Mouse (Mus musculus) adipose tissue, adult 10 weeks (tissue): Measurements from ENCODE around the gene Birc5. TPM values are rescaled to one million over a fixed set of nuclear protein-coding genes. Genes with fewer than 3 reads are reported as not detected.

Source experiments
- polyA plus RNA-seq: library from polyadenylated mRNA; stranded (reverse); fragments of 350-450 nt; fragmentation: Illumina TruSeq; extraction: RNeasy Lipid Tissue Mini Kit (QIAGEN cat#74804); gene quantifications from one replicate; pipeline ENCODE4 v1.2.3, GENCODE M21; 2014; ENCODE audit warnings: low read depth, low replicate concordance

Birc5 gene
- polyA plus RNA-seq, result 4.9 TPM

DNA sequence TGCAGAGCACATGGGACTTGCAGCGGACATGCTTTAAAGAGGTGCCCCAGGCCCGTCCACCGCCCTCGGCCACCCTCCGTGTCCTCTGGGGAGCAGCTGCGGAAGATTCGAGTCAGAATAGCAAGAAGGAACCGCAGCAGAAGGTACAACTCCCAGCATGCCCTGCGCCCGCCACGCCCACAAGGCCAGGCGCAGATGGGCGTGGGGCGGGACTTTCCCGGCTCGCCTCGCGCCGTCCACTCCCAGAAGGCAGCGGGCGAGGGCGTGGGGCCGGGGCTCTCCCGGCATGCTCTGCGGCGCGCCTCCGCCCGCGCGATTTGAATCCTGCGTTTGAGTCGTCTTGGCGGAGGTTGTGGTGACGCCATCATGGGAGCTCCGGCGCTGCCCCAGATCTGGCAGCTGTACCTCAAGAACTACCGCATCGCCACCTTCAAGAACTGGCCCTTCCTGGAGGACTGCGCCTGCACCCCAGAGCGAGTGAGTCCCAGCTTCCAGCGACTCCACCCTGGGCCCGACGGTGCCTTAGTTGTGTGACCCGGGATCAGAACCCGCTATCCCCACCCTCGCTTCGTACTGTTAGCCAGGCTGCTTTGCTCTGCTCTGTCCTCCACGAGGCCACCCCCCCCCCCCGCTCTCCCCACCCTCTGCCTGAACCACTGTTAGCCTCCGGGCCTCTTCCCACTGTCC, at the start of gene Birc5:
TSS of gene Birc5 (plus strand) at position 267 of the 687 bp plus-strand sequence.

DNA sequence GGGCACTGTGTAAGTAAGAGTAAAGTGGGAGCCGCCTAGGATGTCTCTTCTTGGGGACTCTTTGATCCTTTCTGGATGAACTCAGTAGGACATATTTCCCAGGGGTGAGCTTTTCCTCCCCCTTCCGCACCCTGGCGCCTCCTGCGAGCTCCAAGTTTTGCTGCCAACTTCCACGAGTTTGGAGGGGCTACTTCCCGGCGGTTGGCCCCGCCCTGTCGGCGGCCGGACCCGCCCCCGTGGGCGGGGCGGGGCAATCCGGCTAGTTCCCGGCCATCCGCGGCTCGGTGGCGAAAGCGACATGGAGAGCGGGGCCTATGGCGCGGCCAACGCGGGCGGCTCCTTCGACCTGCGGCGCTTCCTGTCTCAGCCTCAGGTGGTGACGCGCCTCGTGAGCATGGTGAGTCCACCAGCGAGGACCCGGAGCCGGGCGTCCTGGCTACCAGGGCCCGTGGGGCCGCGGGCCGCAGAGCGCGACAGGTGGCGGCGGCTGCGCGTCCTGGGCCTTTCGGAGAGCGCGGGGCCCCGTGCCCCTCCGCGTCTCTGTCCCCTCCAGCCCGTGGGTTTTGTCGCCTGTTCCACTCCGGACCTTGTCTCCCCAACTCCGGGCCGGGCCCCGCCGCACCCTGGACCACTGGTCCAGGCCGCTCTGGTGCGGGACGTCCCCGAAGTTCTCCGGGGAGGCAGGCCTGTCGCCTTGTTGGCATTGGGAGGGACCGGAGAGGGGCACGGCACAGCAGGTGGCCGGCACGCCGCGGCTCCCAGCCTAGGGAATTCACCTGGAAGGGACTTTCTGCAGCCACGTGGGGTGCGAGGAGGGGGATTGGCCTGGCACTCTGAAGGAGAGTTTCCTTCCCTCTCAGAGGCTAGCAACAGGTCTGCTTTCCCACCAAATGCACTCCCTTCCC, 39.4 kb upstream of the Birc5 start, which contains the start of the genes Gm20708 and Syngr2:
TSS of gene Gm20708 (plus strand) at position 262 of the 905 bp plus-strand sequence.
TSS of gene Syngr2 (plus strand) at position 262 of the 905 bp plus-strand sequence.

DNA sequence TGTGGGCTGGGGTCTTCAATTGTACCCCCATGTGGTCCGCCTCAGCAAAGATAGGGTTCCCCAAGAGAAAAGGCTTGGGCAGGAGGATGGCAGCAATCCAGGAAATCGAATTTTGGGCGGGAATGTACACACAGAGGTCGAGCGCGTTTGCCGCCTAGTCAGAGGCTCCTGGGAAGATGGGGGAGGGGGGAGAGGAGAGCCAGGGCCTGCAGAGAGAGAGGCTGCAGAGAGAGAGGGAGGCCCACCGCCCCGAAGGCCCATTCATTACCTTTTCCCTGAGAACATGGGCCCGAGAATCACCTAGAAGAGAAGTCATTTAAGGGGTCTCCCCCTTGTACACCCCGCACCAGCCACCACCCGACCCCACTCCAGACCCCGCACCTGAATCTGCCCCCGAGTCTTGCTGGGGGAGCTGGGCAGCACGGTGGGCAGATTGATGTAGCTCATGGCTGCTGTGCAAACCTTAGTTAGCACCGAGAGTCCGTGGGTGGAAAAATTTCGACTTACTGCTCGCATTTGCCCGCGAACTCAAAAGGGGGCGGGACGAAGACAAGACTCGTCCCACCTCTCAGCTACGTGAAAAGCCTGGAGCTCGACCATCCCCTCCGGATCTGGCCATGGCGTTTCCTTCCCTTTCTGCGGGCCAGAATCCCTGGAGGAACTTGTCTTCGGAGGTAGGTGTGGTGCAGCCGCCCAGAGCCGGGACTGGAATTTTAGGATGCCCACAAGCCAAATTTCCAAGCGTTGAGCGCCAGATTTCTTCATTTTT, 23.5 kb upstream of the Birc5 start, which contains the start of the genes Afmid and Tk1:
TSS of gene Afmid (plus strand) at position 592 of the 769 bp plus-strand sequence.
TSS of gene Tk1 (minus strand) at position 760 of the 769 bp plus-strand sequence.

DNA sequence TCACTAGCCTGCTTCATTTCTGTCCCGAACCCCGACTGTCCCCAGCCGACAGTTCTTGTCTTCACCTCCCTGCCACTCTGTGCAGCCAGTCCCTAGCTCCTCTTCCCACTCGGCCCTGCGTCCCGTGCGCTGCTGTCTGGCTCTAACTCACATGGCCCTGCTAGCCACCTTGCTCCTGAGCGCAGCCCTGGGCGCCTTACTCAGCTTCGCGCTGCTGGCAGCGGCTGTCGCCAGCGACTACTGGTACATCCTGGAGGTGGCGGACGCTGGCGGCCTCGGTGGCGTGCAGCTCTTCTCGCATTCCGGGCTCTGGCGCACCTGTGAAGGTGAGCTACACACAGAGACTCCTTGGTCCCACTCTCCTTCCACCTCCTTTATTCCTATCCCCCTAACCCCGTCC, 11.6 kb downstream of the Birc5 start, which contains the start of gene Tmem235:
TSS of gene Tmem235 (plus strand) at position 152 of the 400 bp plus-strand sequence.

DNA sequence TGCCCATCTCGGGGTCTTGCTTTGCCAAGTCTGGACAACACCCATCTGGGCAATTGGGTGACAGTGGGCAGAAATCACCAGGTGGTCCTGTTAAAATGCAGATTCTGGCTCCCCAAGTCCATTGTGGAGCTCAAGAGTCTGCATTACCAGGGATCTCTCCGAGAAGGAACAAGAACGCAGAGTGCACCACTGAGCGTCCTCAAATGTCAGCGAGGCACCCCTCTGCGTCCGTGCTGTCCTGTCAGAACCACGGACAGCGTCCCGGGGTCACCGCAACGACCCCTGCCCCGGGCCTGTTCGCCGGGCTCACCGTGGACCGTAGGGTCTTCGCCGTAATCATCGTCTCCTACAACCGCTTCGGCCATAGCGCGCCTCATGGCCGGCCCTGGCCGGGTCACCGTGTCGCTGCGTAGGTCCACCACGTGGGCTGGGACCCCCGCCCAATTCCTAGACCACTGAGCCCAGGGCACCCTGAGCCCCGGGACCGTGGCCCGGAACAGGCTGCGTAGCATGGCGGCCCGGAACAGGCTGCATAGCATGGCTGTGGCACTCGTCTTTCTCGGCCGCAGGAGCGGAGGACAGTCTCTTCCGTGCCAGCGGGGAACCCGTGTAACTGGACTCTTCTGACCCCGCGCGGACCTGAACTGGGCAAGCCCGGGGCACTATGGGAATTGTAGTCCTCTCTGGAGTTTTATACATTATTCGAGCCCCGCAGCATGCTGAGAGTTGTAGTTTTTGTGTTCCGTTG, 24.0 kb downstream of the Birc5 start, which contains the start of gene Tha1:
TSS of gene Tha1 (minus strand) at position 621 of the 748 bp plus-strand sequence.

Other genes with a start within 250 kb of the Birc5 start
- 13.5 TPM for gene Tnrc6c, start 195.0 kb upstream of the Birc5 start, polyA plus RNA-seq
- 1.9 TPM for gene Tmc8, start 67.2 kb upstream of the Birc5 start, polyA plus RNA-seq
- 34.4 TPM for gene Tmc6, start 67.1 kb upstream of the Birc5 start, polyA plus RNA-seq
- not detected for gene 6030468B19Rik, start 51.6 kb upstream of the Birc5 start, polyA plus RNA-seq
- 0.34 TPM for gene Gm20708, start 39.6 kb upstream of the Birc5 start, polyA plus RNA-seq
- 76.4 TPM for gene Syngr2, start 39.6 kb upstream of the Birc5 start, polyA plus RNA-seq
- 6.3 TPM for gene Afmid, start 23.3 kb upstream of the Birc5 start, polyA plus RNA-seq
- 4.1 TPM for gene Tk1, start 23.2 kb upstream of the Birc5 start, polyA plus RNA-seq
- not detected for gene Tmem235, start 11.5 kb downstream of the Birc5 start, polyA plus RNA-seq
- 7.8 TPM for gene Tha1, start 24.2 kb downstream of the Birc5 start, polyA plus RNA-seq
- 5.8 TPM for gene Socs3, start 120.8 kb downstream of the Birc5 start, polyA plus RNA-seq
- gene Pgs1, start 137.0 kb downstream of the Birc5 start, polyA plus RNA-seq, result 26.4 TPM